Mouse (Mus musculus) bone marrow macrophage, adult 2 months (primary cell): Measurements from ENCODE around the gene Hes7. TPM values are rescaled to one million over a fixed set of nuclear protein-coding genes. Genes with fewer than 3 reads are reported as not detected.

Experiments
- H3K27ac ChIP-seq: 2 replicates; pipeline ENCODE4 v1.5.1; 2012; ENCODE audit warnings: low read depth, low read length; ENCODE audit not compliant: insufficient read depth
- H3K4me1 ChIP-seq: 2 replicates; pipeline ENCODE4 v1.6.1; 2012; ENCODE audit warnings: low read length; ENCODE audit not compliant: control insufficient read depth, insufficient read depth
- H3K4me3 ChIP-seq: 2 replicates; pipeline ENCODE4 v1.5.1; 2012; ENCODE audit warnings: mild to moderate bottlenecking, low read length, moderate library complexity; ENCODE audit not compliant: insufficient read depth
- CTCF ChIP-seq: IDR thresholded peaks from 2 replicates; pipeline ENCODE4 v1.5.1; 2012; ENCODE audit warnings: low read depth, mild to moderate bottlenecking, low read length, moderate library complexity
- POLR2A ChIP-seq: IDR thresholded peaks from 2 replicates; pipeline ENCODE4 v1.6.1; 2012; ENCODE audit warnings: mild to moderate bottlenecking, low read depth, low read length, borderline replicate concordance
- polyA plus RNA-seq: library from polyadenylated mRNA; stranded (reverse); fragments of >200 nt; gene quantifications from 2 replicates; pipeline ENCODE4 v1.2.4, GENCODE M21; 2012; ENCODE audit not compliant: missing spikeins, insufficient read depth, insufficient read length

Gene Hes7
- polyA plus RNA-seq, 1 experiment = 0.71 TPM

DNA sequence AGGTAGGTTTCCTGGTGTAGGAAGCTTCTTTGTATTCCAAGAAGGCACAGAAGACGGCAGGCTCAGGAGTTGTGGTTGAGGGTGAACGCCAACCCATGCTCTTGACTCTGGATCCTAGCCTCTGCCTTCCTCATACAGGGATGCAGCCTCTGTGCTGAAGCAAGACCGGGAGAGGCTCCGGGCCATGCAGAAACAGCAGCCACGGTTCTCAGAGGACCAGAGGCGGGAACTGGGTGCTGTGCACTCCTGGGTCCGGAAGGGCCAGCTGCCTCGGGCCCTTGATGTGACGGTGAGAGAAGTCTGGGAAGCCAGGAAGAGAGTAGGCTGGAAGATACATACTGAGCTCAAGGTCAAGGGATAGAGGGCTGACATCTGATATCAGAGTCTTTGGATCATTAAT is 12.0 kb upstream of the Hes7 start:
- Histone ChIP-seq H3K4me1 (peaks cover 9% of the 10 kb centered on the region), H3K4me3 (no peak overlapping the region), H3K27ac (no peak overlapping the region)
- TF ChIP-seq CTCF (no peak), POLR2A (no peak)

DNA sequence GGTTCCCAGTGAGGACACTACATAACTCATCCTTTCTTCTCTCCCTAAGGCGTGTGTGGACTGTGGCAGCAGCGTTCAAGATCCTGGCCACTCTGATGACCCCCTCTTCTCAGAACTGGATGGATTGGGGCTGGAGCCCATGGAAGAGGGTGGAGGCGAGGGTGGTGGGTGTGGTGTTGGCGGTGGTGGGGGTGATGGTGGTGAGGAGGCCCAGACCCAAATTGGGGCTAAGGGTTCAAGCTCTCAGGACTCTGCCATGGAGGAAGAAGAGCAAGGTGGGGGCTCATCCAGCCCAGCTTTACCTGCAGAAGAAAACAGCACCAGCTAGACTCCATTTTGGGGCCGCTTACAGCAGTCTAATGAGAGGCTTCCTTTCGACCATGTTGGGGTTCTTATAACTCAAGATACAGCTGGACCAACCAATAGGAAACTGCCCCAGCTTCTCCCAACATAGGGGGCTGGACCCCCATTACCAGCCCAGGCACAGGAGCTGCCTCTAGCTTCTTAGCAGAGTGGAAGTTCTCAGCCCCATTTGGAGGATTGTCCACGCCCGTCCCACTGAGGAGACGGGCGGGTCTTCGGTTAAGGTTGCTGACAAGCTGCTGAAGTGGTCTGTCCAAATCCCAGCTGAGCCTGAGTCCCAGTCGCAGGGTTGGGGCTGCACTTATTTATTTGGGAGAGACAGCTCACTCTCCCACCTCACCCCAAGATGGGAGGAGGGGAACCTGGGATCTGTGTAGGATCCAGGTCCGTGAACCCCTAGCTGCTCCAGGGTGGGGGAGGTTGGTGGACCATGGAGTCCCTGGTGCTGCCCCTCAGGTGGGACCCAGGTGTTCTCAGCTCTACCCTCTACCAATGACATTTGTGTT is 10.9 kb upstream of the Hes7 start:
- Histone ChIP-seq H3K27ac (no peak overlapping the region), H3K4me3 (no peak overlapping the region), H3K4me1 (peaks cover 9% of the 10 kb centered on the region)
- no peak for TF ChIP-seq CTCF
- no peak for TF ChIP-seq POLR2A

DNA sequence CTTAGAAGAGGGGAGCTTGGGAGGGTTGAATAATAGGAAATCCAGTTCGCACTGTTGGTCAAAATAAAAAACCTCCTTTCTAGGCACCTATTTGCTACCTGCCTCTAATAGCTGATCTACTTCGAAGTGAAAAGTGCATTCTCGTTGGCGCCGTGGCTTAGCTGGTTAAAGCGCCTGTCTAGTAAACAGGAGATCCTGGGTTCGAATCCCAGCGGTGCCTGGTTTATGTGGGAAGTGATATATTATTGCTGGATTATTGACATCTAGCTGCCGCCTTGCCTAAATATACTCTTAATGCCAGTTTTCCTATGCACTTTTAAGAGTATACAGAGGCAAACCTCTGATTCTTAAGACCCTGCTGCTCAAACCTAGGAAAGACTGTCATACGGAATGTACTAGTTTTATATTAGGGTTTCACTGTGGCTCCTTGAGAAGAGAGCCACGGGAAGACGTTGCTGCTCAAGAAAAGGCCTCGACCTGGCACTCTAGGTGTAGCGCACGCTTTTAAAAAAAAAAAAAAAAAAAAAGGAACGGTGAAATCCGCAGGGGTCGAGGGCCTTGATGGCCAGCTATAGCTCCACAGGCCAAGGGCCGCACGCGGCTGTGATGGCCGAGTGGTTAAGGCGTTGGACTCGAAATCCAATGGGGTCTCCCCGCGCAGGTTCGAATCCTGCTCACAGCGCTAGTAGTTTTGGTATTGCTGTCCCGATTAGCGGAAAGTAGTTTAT is 9.7 kb upstream of the Hes7 start:
- Histone ChIP-seq H3K27ac (peak overlapping the region; percentile 27; the same call in 1 of the 2 replicates), H3K4me3 (peak overlapping the region; percentile 58), H3K4me1 (peaks cover 9% of the 10 kb centered on the region)
- TF ChIP-seq CTCF = no peak
- peak; percentile 31; the same call in 1 of the 2 replicates for TF ChIP-seq POLR2A

DNA sequence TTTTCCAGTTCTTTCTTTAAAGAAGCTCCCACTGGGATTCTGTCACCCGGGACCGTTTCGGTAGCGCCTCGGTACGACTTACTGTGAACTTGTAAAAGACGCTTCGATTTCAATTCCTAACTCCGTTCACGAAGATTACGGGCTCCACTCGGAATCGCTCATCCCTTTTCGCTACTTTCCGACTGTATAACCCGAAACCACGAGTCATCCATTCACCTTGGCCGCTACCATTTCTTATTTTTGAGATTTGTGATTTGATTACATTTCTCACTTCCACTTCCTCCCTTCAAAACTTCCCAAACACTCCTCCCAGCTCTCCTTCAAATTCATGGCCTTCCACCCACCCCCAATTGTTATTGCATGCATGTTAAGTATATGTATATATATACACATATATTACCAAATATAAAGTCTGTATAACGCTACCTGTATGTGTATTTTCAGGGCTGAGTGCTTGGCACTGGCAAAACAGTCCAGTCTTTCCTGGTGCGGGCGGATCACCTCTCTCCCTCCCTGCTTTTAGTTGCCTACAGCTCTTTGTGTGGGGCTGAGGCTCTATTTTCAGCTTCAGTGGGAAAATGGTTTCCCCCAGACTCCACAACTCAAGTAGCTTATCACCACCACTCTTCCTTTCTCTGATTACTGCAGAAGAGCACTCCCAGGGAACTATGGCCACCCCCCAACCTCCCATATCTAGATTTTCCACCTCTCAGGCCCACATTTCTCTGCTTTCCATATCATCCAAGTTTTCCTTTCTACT is 9.0 kb upstream of the Hes7 start:
- H3K4me1 ChIP-seq = peaks cover 9% of the 10 kb centered on the region
- peak overlapping the region; percentile 58 for H3K4me3 ChIP-seq
- H3K27ac ChIP-seq = no peak overlapping the region
- TF ChIP-seq POLR2A (no peak), CTCF (no peak)

DNA sequence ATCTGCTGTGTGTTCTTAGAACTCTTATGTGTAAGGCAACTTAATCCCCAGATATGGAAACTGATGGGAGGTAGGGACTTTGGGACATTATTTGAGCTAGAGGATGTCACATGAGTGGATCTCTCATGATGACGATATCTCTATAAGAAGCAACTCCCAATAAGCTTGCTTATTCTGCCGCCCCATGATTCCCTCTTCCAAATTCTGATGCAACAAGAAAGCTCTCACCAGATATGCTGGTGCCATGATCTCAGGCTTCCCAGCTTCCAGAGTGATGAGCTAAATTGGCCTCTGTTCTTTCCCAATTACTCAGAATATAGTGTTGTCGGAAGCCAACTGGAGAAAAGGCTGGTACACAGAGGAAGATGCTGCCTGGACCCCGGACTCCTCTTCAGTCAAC is 8.3 kb upstream of the Hes7 start:
- no peak for TF ChIP-seq CTCF
- no peak for TF ChIP-seq POLR2A
- Histone ChIP-seq H3K4me1 (peaks cover 9% of the 10 kb centered on the region), H3K27ac (no peak overlapping the region), H3K4me3 (no peak overlapping the region)

DNA sequence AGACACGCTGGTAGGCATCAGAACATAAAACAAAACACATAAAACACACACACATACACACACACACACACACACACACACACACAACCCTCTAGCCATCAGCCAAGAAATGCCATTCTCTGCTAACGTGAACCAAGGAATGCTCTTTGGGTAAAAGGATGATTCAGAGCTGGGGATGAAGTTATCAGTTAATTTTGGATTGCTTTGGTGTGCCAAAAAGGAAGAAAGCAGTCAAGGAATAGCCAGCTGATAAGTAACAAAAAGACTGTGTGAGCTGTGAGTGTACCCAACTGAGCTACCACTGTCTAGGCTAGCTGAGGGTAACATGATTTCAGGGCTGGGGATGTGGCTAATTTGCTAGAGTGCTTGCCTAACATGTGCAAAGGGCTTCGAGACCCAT is 6.2 kb upstream of the Hes7 start:
- Histone ChIP-seq H3K4me3 (no peak overlapping the region), H3K4me1 (peaks cover 12% of the 10 kb centered on the region)
- no peak for TF ChIP-seq CTCF
- no peak for TF ChIP-seq POLR2A

DNA sequence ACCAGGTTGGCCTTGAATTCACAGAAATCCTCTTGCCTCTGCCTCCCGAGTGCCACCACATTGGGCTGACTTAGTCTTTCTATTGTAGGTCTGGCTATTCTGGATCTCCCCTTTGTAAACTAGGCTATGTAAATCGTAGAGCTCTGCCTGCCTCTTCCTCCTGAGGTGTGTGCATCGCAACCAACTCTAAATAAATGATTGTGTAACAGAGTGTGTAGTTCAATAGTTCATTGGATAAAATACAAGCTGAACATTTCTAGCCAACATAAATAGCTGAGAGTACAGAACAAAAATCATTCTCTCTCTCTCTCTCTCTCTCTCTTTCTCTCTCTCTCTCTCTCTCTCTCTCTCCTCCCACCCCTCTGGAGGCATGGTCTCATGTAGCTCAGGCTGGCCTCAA is 5.6 kb upstream of the Hes7 start:
- Histone ChIP-seq H3K4me3 (no peak overlapping the region), H3K4me1 (peaks cover 18% of the 10 kb centered on the region), H3K27ac (no peak overlapping the region)
- no peak for TF ChIP-seq POLR2A
- TF ChIP-seq CTCF = no peak

More for the DNA sequence above, 6.2 kb upstream of the Hes7 start:
- H3K27ac ChIP-seq = no peak overlapping the region

DNA sequence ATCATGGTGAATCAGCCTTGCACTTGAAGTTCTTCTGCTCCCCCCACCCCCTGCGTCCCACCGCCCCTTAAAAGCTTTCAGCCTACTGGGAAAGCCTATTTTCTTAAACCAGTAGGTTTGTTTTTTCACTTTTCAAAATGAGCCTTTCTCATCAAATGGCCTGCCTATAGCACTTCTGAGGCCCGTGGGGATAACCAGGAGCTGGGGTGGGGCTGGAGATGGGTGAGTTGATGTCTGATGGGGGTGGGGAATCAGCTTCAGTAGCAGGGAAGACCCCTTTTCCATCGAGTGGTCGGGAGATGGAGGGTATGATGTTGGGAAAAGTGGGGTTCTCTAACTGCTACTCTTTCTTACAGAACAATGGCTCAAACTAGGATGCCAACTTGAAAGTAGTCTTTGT is 3.4 kb upstream of the Hes7 start:
- TF ChIP-seq CTCF (no peak), POLR2A (no peak)
- no peak overlapping the region for H3K27ac ChIP-seq
- H3K4me1 ChIP-seq = peaks cover 16% of the 10 kb centered on the region
- no peak overlapping the region for H3K4me3 ChIP-seq

DNA sequence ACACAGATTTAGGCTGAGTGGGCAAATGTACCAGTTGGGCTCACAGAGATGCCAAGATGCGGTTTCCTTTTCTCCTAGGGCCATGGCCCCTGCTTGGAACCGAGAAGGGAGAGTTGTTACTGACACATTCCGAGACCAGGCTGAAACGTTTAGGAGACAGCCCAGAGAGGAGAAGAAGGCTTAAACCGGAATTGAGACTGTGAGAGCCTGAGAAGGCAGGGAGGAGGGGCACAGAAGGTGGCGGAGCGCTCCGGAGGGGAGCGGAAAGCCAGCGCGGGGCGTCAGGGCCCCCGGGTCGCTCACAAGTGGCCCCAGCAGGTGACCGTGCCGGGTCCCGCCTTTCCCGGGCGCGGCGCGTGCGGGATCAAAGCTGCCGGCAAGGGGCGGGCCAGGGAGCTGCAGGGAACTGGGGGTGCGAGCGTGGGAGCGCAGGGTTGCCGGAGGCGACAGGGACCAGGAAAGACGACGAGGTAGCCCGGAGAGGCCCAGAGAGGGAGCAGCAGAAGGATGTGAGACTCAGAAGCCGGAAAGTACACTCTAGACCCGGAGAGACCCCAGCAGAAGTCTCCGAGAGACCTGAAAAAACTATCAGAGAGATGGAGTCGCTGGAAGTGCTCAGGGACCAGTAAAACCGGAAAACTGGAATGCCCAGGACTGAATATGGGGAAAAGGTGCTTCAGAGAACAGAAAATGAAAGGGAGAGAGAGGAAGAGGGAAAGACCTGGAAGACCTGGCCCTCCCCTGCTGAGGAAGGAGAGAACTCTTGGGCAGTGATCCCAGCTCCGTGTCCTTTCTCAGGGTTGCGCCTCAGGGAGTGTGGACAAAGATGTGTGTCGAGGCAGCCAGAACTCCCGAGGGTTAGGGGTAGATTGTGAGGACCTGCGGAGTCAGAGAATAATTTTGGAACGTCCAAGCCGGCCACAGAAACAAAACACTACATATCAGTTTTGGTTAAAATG is 2.2 kb upstream of the Hes7 start:
- Histone ChIP-seq H3K27ac (no peak overlapping the region), H3K4me1 (peaks cover 16% of the 10 kb centered on the region), H3K4me3 (peak overlapping the region; percentile 70)
- no peak for TF ChIP-seq POLR2A
- TF ChIP-seq CTCF = no peak
